ENCODE assay signal across 9 mouse cellular contexts in the genomic region with DNA sequence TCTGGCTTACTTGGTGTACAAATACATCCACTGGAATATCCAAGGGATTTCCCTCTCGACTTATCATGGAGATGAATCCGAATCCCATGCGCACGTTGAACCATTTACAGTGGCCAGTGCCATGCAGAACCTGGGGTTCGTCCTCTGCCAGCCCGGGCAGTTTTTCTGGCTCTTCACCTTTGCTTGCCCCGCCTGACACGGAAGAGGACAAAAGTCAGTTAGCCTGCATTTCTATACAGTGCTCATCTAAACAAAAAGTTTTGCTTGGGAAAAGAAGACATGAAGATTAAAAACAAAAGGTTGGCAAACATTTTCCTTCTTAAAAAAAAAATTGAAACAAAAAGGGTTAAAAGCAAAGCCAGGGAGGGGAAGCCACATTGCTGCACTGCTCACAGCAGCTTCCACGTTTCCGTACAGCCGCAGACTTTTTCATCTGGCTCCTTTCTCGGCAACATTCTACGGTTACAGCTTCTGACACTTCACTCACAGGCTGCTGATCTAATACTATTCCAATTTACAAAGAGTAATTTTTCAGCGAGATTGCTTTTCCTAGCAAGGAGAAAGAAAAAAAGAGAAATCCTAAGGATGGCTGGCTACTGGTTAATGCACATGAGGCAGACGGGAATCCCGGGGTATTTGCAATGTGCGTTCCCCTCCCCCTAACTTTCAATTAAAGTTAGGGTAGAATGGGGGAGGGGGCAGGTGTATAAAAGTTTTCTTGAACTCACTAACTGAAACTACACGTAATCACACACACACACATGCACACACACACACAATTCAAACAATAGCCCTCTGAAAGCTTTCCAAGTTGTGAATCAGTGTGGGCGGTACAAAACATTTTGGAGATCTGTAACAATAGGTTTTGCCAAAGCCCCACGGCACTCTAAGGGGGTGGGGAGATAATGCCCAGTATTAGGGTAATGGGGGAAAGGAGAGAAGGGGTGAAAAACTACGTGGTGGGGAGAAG. TPM values are rescaled to one million over a fixed set of nuclear protein-coding genes. Genes with fewer than 3 reads are reported as not detected.
DNase-seq lines count a peak whose midpoint lies in the region; ATAC-seq lines count a peak whose summit lies in the region.
"Had no signal": no experiment of that assay in that cellular context is flagged by ENCODE, and none has a peak within 500 bp of the region (broad histone marks: within the 10 kb centered on the region; RNA-seq: fewer than 3 reads in every experiment).

No protein-coding gene starts in this region.

- no peaks in the 10 kb centered on the region for H3K27me3 ChIP-seq in heart, embryonic 11.5 days (ENCODE audit: control insufficient read depth, insufficient read depth, low read length)
- H3K27me3 ChIP-seq in embryonic facial prominence, embryonic 11.5 days (ENCODE audit: control insufficient read depth, insufficient read depth, low read length): no peaks in the 10 kb centered on the region

- peak overlapping the region; percentile 80 for H3K4me2 ChIP-seq in heart, embryonic 11.5 days
- H3K4me2 ChIP-seq in embryonic facial prominence, embryonic 11.5 days (ENCODE audit: low read depth, low read length): peak overlapping the region; percentile 63

- H3K9ac ChIP-seq in heart, embryonic 11.5 days (ENCODE audit: low read depth, low read length): peak overlapping the region; percentile 72
- peak overlapping the region; percentile 77 for H3K9ac ChIP-seq in embryonic facial prominence, embryonic 11.5 days (replicated peaks; ENCODE audit: low read length)

- peak; percentile 50; the same call in 1 of the 2 replicates for ATAC-seq in heart, embryonic 11.5 days (replicated peaks; ENCODE audit: insufficient number of reproducible peaks, low FRiP score, low TSS enrichment)
- peak; percentile 71 for ATAC-seq in embryonic facial prominence, embryonic 11.5 days (replicated peaks; ENCODE audit: insufficient number of reproducible peaks, low FRiP score, low TSS enrichment, low read depth)

- 2% methylated on average over 21 of the region's 21 CpGs for WGBS in heart, embryonic 11.5 days (ENCODE audit: insufficient replicate concordance)
- under 1% methylated on average over 21 of the region's 21 CpGs for WGBS in embryonic facial prominence, embryonic 11.5 days

- H3K4me3 ChIP-seq in heart, embryonic 11.5 days (ENCODE audit: low read depth, low read length): peak overlapping the region; percentile 54
- H3K4me3 ChIP-seq in embryonic facial prominence, embryonic 11.5 days (ENCODE audit: low read depth, low read length): peak overlapping the region; percentile 53

- H3K36me3 ChIP-seq in heart, embryonic 11.5 days (ENCODE audit: control insufficient read depth, insufficient read depth, low read length): no peaks in the 10 kb centered on the region
- no peaks in the 10 kb centered on the region for H3K36me3 ChIP-seq in embryonic facial prominence, embryonic 11.5 days (replicated peaks; ENCODE audit: control insufficient read depth, insufficient read depth, low read depth, low read length)

- no peak for DNase-seq in heart, adult 11 months
- DNase-seq in embryonic facial prominence, embryonic 11.5 days (ENCODE audit: low spot score): peak; percentile 84
- peak; percentile 3 for DNase-seq in induced T-regulatory cell, adult 2 months (ENCODE audit: low read depth)
- DNase-seq in neural tube, embryonic 10.5 days (ENCODE audit: extremely low spot score, low spot score): peak; percentile 64
- no peak for DNase-seq in adrenal gland, postnatal 10 days
- no peak for DNase-seq in kidney, adult 8-10 months
- DNase-seq in right cerebral cortex, adult 2 months (ENCODE audit: low spot score in 2 of 2): no peak

- peak overlapping the region; percentile 88 for H3K27ac ChIP-seq in heart, embryonic 11.5 days (ENCODE audit: low read depth, low read length)
- H3K27ac ChIP-seq in embryonic facial prominence, embryonic 11.5 days (replicated peaks; ENCODE audit: low read depth, low read length): peak overlapping the region; percentile 71; the same call in 1 of the 2 replicates

- peaks cover 11% of the 10 kb centered on the region for H3K4me1 ChIP-seq in heart, embryonic 11.5 days (ENCODE audit: control insufficient read depth, insufficient read depth, low read length)
- no peaks in the 10 kb centered on the region for H3K4me1 ChIP-seq in embryonic facial prominence, embryonic 11.5 days (ENCODE audit: control insufficient read depth, insufficient read depth, low read length)

- no peaks in the 10 kb centered on the region for H3K9me3 ChIP-seq in heart, embryonic 11.5 days (replicated peaks; ENCODE audit: control insufficient read depth, low read length)
- no peaks in the 10 kb centered on the region for H3K9me3 ChIP-seq in embryonic facial prominence, embryonic 11.5 days (replicated peaks; ENCODE audit: control insufficient read depth, low read length)

RNA-seq across cellular contexts. Expression of gene Lin28b, which starts 16.9 kb away (rescaled TPM):
- polyA plus RNA-seq in heart, embryonic 11.5 days (2014; fragmentation: Nextera tagmentation; extraction: Ambion mirVana): 6.1 and 7.3 TPM in 2 replicates
- 13.6 and 14.7 TPM in 2 replicates for polyA plus RNA-seq in embryonic facial prominence, embryonic 11.5 days (2014; fragmentation: Nextera tagmentation; extraction: Ambion mirVana)
- under 1 TPM; 0.06 to 0.15 TPM for total RNA-seq in adrenal gland, postnatal 10 days (2021)
- total RNA-seq: hematopoietic stem cell, adult 5-6 weeks had no signal

Comparison
In these comparisons a context has a peak if more than half of its experiments do, and no peak if none do; other contexts are left out.
1. DNase-seq: peak in embryonic facial prominence, embryonic 11.5 days (single experiment), induced T-regulatory cell, adult 2 months (single experiment) and neural tube, embryonic 10.5 days (single experiment); none in heart, adult 11 months (single experiment), adrenal gland, postnatal 10 days (single experiment), kidney, adult 8-10 months (0 of 2) and right cerebral cortex, adult 2 months (0 of 2).